Mouse (Mus musculus) cerebellum, adult 11-12 months (tissue): ENCODE results near the gene Mid1.

Experiments
- DNase-seq: peaks from one replicate; pipeline ENCODE4 v3.0.0; 2022

Gene Mid1

GRCm38 (mm10) chrX:170019954-170020689, 335.1 kb downstream of the Mid1 start:
- peak; percentile 92 for DNase-seq

- DNase-seq, result peak; percentile 73
Observed at GRCm38 (mm10) chrX:170020690-170021050, 335.7 kb downstream of the Mid1 start.

- peak; percentile 55 for DNase-seq
Observed at GRCm38 (mm10) chrX:170021205-170021604, 336.2 kb downstream of the Mid1 start.

GRCm38 (mm10) chrX:170021750-170022461, 336.9 kb downstream of the Mid1 start:
- DNase-seq, result peak; percentile 65
